In genomic region chr7:118475008-118475705, GRCm38 (mm10) we compare ENCODE assay signal across 1 mouse cellular context.
TF ChIP-seq lines count a peak whose summit lies in the region.

No protein-coding gene starts in this region.

TF ChIP-seq in CH12.LX, 34 proteins besides CTCF, POLR2A, EP300 and RAD21 (continued from another document):
- TF ChIP-seq MYC (IDR thresholded peaks at IDR 0.05; ENCODE audit: low read depth, low read length) (no peak), UBTF (IDR thresholded peaks at IDR 0.05; ENCODE audit: low read depth, low read length) (no peak), BHLHE40 (IDR thresholded peaks at IDR 0.05; ENCODE audit: low read depth, low read length) (peak; percentile 52; the same call in 1 of the 2 replicates), MAFK (IDR thresholded peaks at IDR 0.05; ENCODE audit: insufficient replicate concordance, low read length) (no peak), NELFE (IDR thresholded peaks at IDR 0.05; ENCODE audit: low read depth, low read length) (no peak), TCF12 (IDR thresholded peaks at IDR 0.05; ENCODE audit: low read depth, low read length) (no peak), SIN3A (IDR thresholded peaks at IDR 0.05; ENCODE audit: low read length) (no peak), ZC3H11A (IDR thresholded peaks at IDR 0.05; ENCODE audit: low read depth, low read length) (no peak)
